ENCODE assay signal across 9 mouse cellular contexts in genomic region chr4:122961589-122961988, GRCm38 (mm10). TPM values are rescaled to one million over a fixed set of nuclear protein-coding genes. Genes with fewer than 3 reads are reported as not detected.
A peak's percentile ranks its signal among the peaks of the same experiment; 100 is the strongest.
DNase-seq lines count a peak whose midpoint lies in the region; ATAC-seq lines count a peak whose summit lies in the region.
"Had no signal": no experiment of that assay in that cellular context is flagged by ENCODE, and none has a peak within 500 bp of the region (broad histone marks: within the 10 kb centered on the region; RNA-seq: fewer than 3 reads in every experiment).

No protein-coding gene starts in this region.

- ATAC-seq in kidney, embryonic 14.5 days (ENCODE audit: low FRiP score, low TSS enrichment): no peak
- no peak for ATAC-seq in hindbrain, embryonic 14.5 days (ENCODE audit: low FRiP score)
- no peak for ATAC-seq in midbrain, embryonic 13.5 days
- ATAC-seq: Patski had no signal

- no peak for DNase-seq in kidney, adult 11 months
- no peak for DNase-seq in embryonic facial prominence, embryonic 10.5 days (ENCODE audit: low spot score)
- DNase-seq in hindbrain, embryonic 14.5 days (ENCODE audit: low spot score): no peak
- no peak for DNase-seq in cerebellum, postnatal 25 days
- no peak for DNase-seq in frontal cortex, postnatal 10 days (ENCODE audit: low spot score in 2 of 2)
- no peak for DNase-seq in urinary bladder, postnatal 4 days (ENCODE audit: low spot score in 2 of 2)

- no peak overlapping the region for H3K27ac ChIP-seq in kidney, embryonic 14.5 days (ENCODE audit: low read depth, low read length)
- peak overlapping the region; percentile 88 for H3K27ac ChIP-seq in embryonic facial prominence, embryonic 10.5 days (replicated peaks)
- H3K27ac ChIP-seq in hindbrain, embryonic 14.5 days: no peak overlapping the region
- peak overlapping the region; percentile 58; the same call in 1 of the 2 replicates for H3K27ac ChIP-seq in midbrain, embryonic 13.5 days

- H3K36me3 ChIP-seq in kidney, embryonic 14.5 days (ENCODE audit: control insufficient read depth, insufficient read depth, low read length): no peaks in the 10 kb centered on the region
- H3K36me3 ChIP-seq in embryonic facial prominence, embryonic 10.5 days (replicated peaks): peaks cover 27% of the 10 kb centered on the region
- no peaks in the 10 kb centered on the region for H3K36me3 ChIP-seq in hindbrain, embryonic 14.5 days (replicated peaks; ENCODE audit: control insufficient read depth, insufficient read depth)
- no peaks in the 10 kb centered on the region for H3K36me3 ChIP-seq in midbrain, embryonic 13.5 days

- peaks cover 11% of the 10 kb centered on the region for H3K4me1 ChIP-seq in kidney, embryonic 14.5 days (ENCODE audit: control insufficient read depth, insufficient read depth, low read length)
- H3K4me1 ChIP-seq in embryonic facial prominence, embryonic 10.5 days: peaks cover 48% of the 10 kb centered on the region
- H3K4me1 ChIP-seq in hindbrain, embryonic 14.5 days (replicated peaks; ENCODE audit: control insufficient read depth, insufficient read depth, low read length): peaks cover 19% of the 10 kb centered on the region
- peaks cover 47% of the 10 kb centered on the region for H3K4me1 ChIP-seq in midbrain, embryonic 13.5 days (replicated peaks)

- H3K4me3 ChIP-seq in kidney, embryonic 14.5 days (ENCODE audit: low read length): peak overlapping the region; percentile 45
- H3K4me3 ChIP-seq in embryonic facial prominence, embryonic 10.5 days: peak overlapping the region; percentile 75
- peak overlapping the region; percentile 68 for H3K4me3 ChIP-seq in hindbrain, embryonic 14.5 days (replicated peaks; ENCODE audit: low read length)
- H3K4me3 ChIP-seq in midbrain, embryonic 13.5 days (replicated peaks): peak overlapping the region; percentile 73

- H3K27me3 ChIP-seq in kidney, embryonic 14.5 days (ENCODE audit: control insufficient read depth, insufficient read depth, low read length): no peaks in the 10 kb centered on the region; the same call in 1 of the 2 replicates
- peaks cover 55% of the 10 kb centered on the region for H3K27me3 ChIP-seq in embryonic facial prominence, embryonic 10.5 days (replicated peaks; ENCODE audit: low read depth, poor library complexity, severe bottlenecking)
- no peaks in the 10 kb centered on the region for H3K27me3 ChIP-seq in hindbrain, embryonic 14.5 days (ENCODE audit: control insufficient read depth, insufficient read depth, low read length)
- H3K27me3 ChIP-seq in midbrain, embryonic 13.5 days: 0 out of 2 replicates have a peak, but pooled peaks cover 8% of the 10 kb centered on the region
- H3K27me3 ChIP-seq: Patski had no signal

- H3K9ac ChIP-seq in kidney, embryonic 14.5 days (ENCODE audit: low read depth, low read length): no peak overlapping the region
- H3K9ac ChIP-seq in hindbrain, embryonic 14.5 days: no peak overlapping the region
- 0 out of 2 replicates have a peak overlapping the region, but pooled peaks have one; percentile 83 for H3K9ac ChIP-seq in midbrain, embryonic 13.5 days (replicated peaks)

- H3K4me2 ChIP-seq in kidney, embryonic 14.5 days (replicated peaks; ENCODE audit: low read depth, low read length): peak overlapping the region; percentile 94
- H3K4me2 ChIP-seq in hindbrain, embryonic 14.5 days (replicated peaks): peak overlapping the region; percentile 100
- peak overlapping the region; percentile 99 for H3K4me2 ChIP-seq in midbrain, embryonic 13.5 days (replicated peaks)

- no peaks in the 10 kb centered on the region for H3K9me3 ChIP-seq in kidney, embryonic 14.5 days (ENCODE audit: control insufficient read depth, low read length)
- no peaks in the 10 kb centered on the region for H3K9me3 ChIP-seq in embryonic facial prominence, embryonic 10.5 days
- no peaks in the 10 kb centered on the region for H3K9me3 ChIP-seq in hindbrain, embryonic 14.5 days (ENCODE audit: control insufficient read depth, low read length)
- H3K9me3 ChIP-seq in midbrain, embryonic 13.5 days: no peaks in the 10 kb centered on the region

- 32% methylated on average over 6 of the region's 6 CpGs for WGBS in kidney, embryonic 14.5 days
- WGBS in embryonic facial prominence, embryonic 10.5 days: 26% methylated on average over 6 of the region's 6 CpGs
- WGBS in hindbrain, embryonic 14.5 days: 18% methylated on average over 6 of the region's 6 CpGs
- 12% methylated on average over 6 of the region's 6 CpGs for WGBS in midbrain, embryonic 13.5 days

RNA-seq across cellular contexts. Expression of gene Mfsd2a, which starts 0.6 kb away (rescaled TPM):
- 3.1 and 3.4 TPM in 2 replicates for polyA plus RNA-seq in kidney, embryonic 14.5 days (2014; fragmentation: Nextera tagmentation; extraction: Ambion mirVana)
- polyA plus RNA-seq in embryonic facial prominence, embryonic 10.5 days (2016; fragmentation: Nextera tagmentation; extraction: Ambion mirVana): 10.1 and 12.9 TPM in 2 replicates
- polyA plus RNA-seq in hindbrain, embryonic 14.5 days (2014; fragmentation: Nextera tagmentation; extraction: Ambion mirVana): 27.9 and 28.3 TPM in 2 replicates
- polyA plus RNA-seq in midbrain, embryonic 13.5 days (2015; fragmentation: Nextera tagmentation; extraction: Ambion mirVana): 31.7 and 32.5 TPM in 2 replicates

RNA-seq across cellular contexts. Expression of gene Mycl, which starts 33.9 kb away (rescaled TPM):
- 7.9 and 13.8 TPM in 2 replicates for polyA plus RNA-seq in kidney, embryonic 14.5 days (2014; fragmentation: Nextera tagmentation; extraction: Ambion mirVana)
- polyA plus RNA-seq in embryonic facial prominence, embryonic 10.5 days (2016; fragmentation: Nextera tagmentation; extraction: Ambion mirVana): 33.6 and 43.0 TPM in 2 replicates
- 68.7 and 71.9 TPM in 2 replicates for polyA plus RNA-seq in hindbrain, embryonic 14.5 days (2014; fragmentation: Nextera tagmentation; extraction: Ambion mirVana)
- polyA plus RNA-seq in midbrain, embryonic 13.5 days (2015; fragmentation: Nextera tagmentation; extraction: Ambion mirVana): 95.2 and 101 TPM in 2 replicates

RNA-seq across cellular contexts. Expression of gene Trit1, which starts 54.8 kb away (rescaled TPM):
- polyA plus RNA-seq in kidney, embryonic 14.5 days (2014; fragmentation: Nextera tagmentation; extraction: Ambion mirVana): 15.8 and 21.7 TPM in 2 replicates
- polyA plus RNA-seq in embryonic facial prominence, embryonic 10.5 days (2016; fragmentation: Nextera tagmentation; extraction: Ambion mirVana): 19.0 and 21.6 TPM in 2 replicates
- polyA plus RNA-seq in hindbrain, embryonic 14.5 days (2014; fragmentation: Nextera tagmentation; extraction: Ambion mirVana): 19.8 and 24.6 TPM in 2 replicates
- polyA plus RNA-seq in midbrain, embryonic 13.5 days (2015; fragmentation: Nextera tagmentation; extraction: Ambion mirVana): 27.6 and 30.9 TPM in 2 replicates

Comparison
In these comparisons a context has a peak if more than half of its experiments do, and no peak if none do; other contexts are left out.
1. H3K27ac ChIP-seq: peak in embryonic facial prominence, embryonic 10.5 days (single experiment) and midbrain, embryonic 13.5 days (single experiment); none in kidney, embryonic 14.5 days (single experiment) and hindbrain, embryonic 14.5 days (single experiment).
2. Peak in every context shown above with its lines, with median percentiles within 50 percentile points of each other: H3K4me2 ChIP-seq and H3K4me3 ChIP-seq.